9 mouse cellular contexts compared by ENCODE assay signal in the genomic region with DNA sequence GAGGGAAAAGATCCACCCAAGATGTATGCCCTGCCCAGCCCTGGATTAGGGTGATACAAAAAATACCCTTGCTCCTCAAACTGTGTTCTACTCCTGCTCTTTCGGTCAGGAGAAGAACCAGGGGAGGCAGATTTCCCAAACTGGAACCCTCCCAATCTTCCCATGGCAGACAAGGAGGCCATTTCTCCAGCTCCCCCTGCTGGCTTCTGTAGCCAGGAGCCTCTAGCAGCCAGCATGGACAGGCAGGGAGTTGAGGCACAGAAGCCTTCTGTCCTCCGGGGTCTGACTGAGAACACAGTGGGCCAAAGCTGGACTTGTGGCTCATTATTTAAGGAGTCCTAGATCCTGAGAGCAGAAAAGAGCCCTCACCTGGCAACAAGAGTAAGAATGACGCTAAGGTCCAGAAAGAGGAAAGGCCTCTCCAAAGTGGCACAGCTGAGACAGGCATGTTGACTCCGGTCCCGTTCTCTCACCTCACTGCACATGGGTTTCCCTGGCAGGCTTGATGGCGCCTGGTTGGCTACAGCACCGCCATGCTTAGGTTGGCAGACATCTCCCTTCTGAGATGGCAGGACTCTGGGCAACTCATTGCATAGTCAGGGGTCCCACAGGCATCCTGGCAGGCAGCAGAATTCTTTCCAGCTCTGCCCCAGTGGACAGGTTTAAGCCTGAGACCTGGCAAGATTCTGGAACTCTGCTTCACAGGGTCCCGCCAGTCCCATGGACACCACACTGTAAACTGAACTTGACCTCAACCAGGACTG.
DNase-seq lines count a peak whose midpoint lies in the region; ATAC-seq lines count a peak whose summit lies in the region.
"Had no signal": no experiment of that assay in that cellular context is flagged by ENCODE, and none has a peak within 500 bp of the region (broad histone marks: within the 10 kb centered on the region; RNA-seq: fewer than 3 reads in every experiment).

No protein-coding gene starts in this region.

- no peak overlapping the region for H3K4me3 ChIP-seq in heart, embryonic 15.5 days
- no peak overlapping the region for H3K4me3 ChIP-seq in midbrain, embryonic 10.5 days
- no peak overlapping the region for H3K4me3 ChIP-seq in midbrain, embryonic 13.5 days (replicated peaks)
- no peak overlapping the region for H3K4me3 ChIP-seq in limb, embryonic 15.5 days
- no peak overlapping the region for H3K4me3 ChIP-seq in forebrain, embryonic 12.5 days (replicated peaks)
- H3K4me3 ChIP-seq: embryonic facial prominence, embryonic 12.5 days had no signal

- 77% methylated on average over 8 of the region's 8 CpGs for WGBS in heart, embryonic 15.5 days
- 87% methylated on average over 8 of the region's 8 CpGs for WGBS in midbrain, embryonic 10.5 days
- 79% methylated on average over 8 of the region's 8 CpGs for WGBS in midbrain, embryonic 13.5 days
- 65% methylated on average over 8 of the region's 8 CpGs for WGBS in limb, embryonic 15.5 days
- WGBS in forebrain, embryonic 12.5 days: 88% methylated on average over 8 of the region's 8 CpGs

- no peaks in the 10 kb centered on the region for H3K9me3 ChIP-seq in heart, embryonic 15.5 days (replicated peaks)
- H3K9me3 ChIP-seq in midbrain, embryonic 10.5 days (replicated peaks): no peaks in the 10 kb centered on the region
- no peaks in the 10 kb centered on the region for H3K9me3 ChIP-seq in midbrain, embryonic 13.5 days
- H3K9me3 ChIP-seq in limb, embryonic 15.5 days: no peaks in the 10 kb centered on the region
- no peaks in the 10 kb centered on the region for H3K9me3 ChIP-seq in forebrain, embryonic 12.5 days
- H3K9me3 ChIP-seq: embryonic facial prominence, embryonic 12.5 days had no signal

- peaks cover 9% of the 10 kb centered on the region; the same call in 1 of the 2 replicates for H3K27me3 ChIP-seq in heart, embryonic 15.5 days
- no peaks in the 10 kb centered on the region for H3K27me3 ChIP-seq in midbrain, embryonic 10.5 days (ENCODE audit: low read depth, poor library complexity, severe bottlenecking)
- H3K27me3 ChIP-seq in midbrain, embryonic 13.5 days: no peaks in the 10 kb centered on the region
- H3K27me3 ChIP-seq in limb, embryonic 15.5 days: no peaks in the 10 kb centered on the region
- H3K27me3 ChIP-seq in forebrain, embryonic 12.5 days: no peaks in the 10 kb centered on the region
- H3K27me3 ChIP-seq: embryonic facial prominence, embryonic 12.5 days had no signal

- H3K27ac ChIP-seq in heart, embryonic 15.5 days: 0 out of 2 replicates have a peak overlapping the region, but pooled peaks have one; percentile 2
- no peak overlapping the region for H3K27ac ChIP-seq in midbrain, embryonic 10.5 days (replicated peaks)
- H3K27ac ChIP-seq in midbrain, embryonic 13.5 days: no peak overlapping the region
- H3K27ac ChIP-seq in limb, embryonic 15.5 days: peak overlapping the region; percentile 43
- no peak overlapping the region for H3K27ac ChIP-seq in forebrain, embryonic 12.5 days
- H3K27ac ChIP-seq: embryonic facial prominence, embryonic 12.5 days had no signal

- H3K4me2 ChIP-seq in heart, embryonic 15.5 days: no peak overlapping the region
- no peak overlapping the region for H3K4me2 ChIP-seq in midbrain, embryonic 13.5 days (replicated peaks)
- H3K4me2 ChIP-seq in limb, embryonic 15.5 days: no peak overlapping the region
- H3K4me2 ChIP-seq in forebrain, embryonic 12.5 days: no peak overlapping the region
- H3K4me2 ChIP-seq: embryonic facial prominence, embryonic 12.5 days had no signal

- ATAC-seq in heart, embryonic 15.5 days (replicated peaks; ENCODE audit: insufficient number of reproducible peaks, insufficient read depth, low FRiP score, low read depth): no peak
- ATAC-seq in midbrain, embryonic 13.5 days: no peak
- ATAC-seq in limb, embryonic 15.5 days (ENCODE audit: insufficient number of reproducible peaks, low FRiP score, low TSS enrichment, low read depth): peak; percentile 45
- no peak for ATAC-seq in forebrain, embryonic 12.5 days (ENCODE audit: low FRiP score)

- DNase-seq in heart, postnatal 25 days (ENCODE audit: low spot score): no peak
- peak; percentile 20 for DNase-seq in midbrain, embryonic 10.5 days (ENCODE audit: low spot score)
- peak; percentile 46 for DNase-seq in brain, adult 2 months (ENCODE audit: low read depth, low spot score)
- no peak for DNase-seq in urinary bladder, postnatal 10 days (ENCODE audit: low spot score)

- H3K4me1 ChIP-seq in heart, embryonic 15.5 days (replicated peaks): peaks cover 23% of the 10 kb centered on the region
- H3K4me1 ChIP-seq in midbrain, embryonic 10.5 days: no peaks in the 10 kb centered on the region; the same call in 1 of the 2 replicates
- no peaks in the 10 kb centered on the region for H3K4me1 ChIP-seq in midbrain, embryonic 13.5 days (replicated peaks)
- peaks cover 52% of the 10 kb centered on the region for H3K4me1 ChIP-seq in limb, embryonic 15.5 days
- no peaks in the 10 kb centered on the region for H3K4me1 ChIP-seq in forebrain, embryonic 12.5 days
- H3K4me1 ChIP-seq: embryonic facial prominence, embryonic 12.5 days had no signal

- no peaks in the 10 kb centered on the region for H3K36me3 ChIP-seq in heart, embryonic 15.5 days
- H3K36me3 ChIP-seq in midbrain, embryonic 10.5 days: no peaks in the 10 kb centered on the region
- no peaks in the 10 kb centered on the region for H3K36me3 ChIP-seq in midbrain, embryonic 13.5 days
- no peaks in the 10 kb centered on the region for H3K36me3 ChIP-seq in limb, embryonic 15.5 days
- H3K36me3 ChIP-seq in forebrain, embryonic 12.5 days (replicated peaks): no peaks in the 10 kb centered on the region
- H3K36me3 ChIP-seq: embryonic facial prominence, embryonic 12.5 days had no signal

- no peak overlapping the region for H3K9ac ChIP-seq in heart, embryonic 15.5 days
- H3K9ac ChIP-seq in midbrain, embryonic 13.5 days (replicated peaks): no peak overlapping the region
- H3K9ac ChIP-seq in limb, embryonic 15.5 days: no peak overlapping the region
- no peak overlapping the region for H3K9ac ChIP-seq in forebrain, embryonic 12.5 days
- H3K9ac ChIP-seq: embryonic facial prominence, embryonic 12.5 days had no signal

- intact Hi-C loops in heart, postnatal 25 days (cut with DNase I): loop anchor here (5.0 to 10.0 kb wide), 2 partner anchors 97 to 144 kb away; no protein-coding TSS in a partner anchor

Comparison
In these comparisons a context has a peak if more than half of its experiments do, and no peak if none do; other contexts are left out.
1. H3K27ac ChIP-seq: peak in heart, embryonic 15.5 days (single experiment) and limb, embryonic 15.5 days (single experiment); none in midbrain, embryonic 10.5 days (single experiment), midbrain, embryonic 13.5 days (single experiment) and forebrain, embryonic 12.5 days (single experiment).
2. DNase-seq: peak in midbrain, embryonic 10.5 days (single experiment) and brain, adult 2 months (single experiment); none in heart, postnatal 25 days (single experiment) and urinary bladder, postnatal 10 days (single experiment).